Mouse (Mus musculus): Measurements from ENCODE around the gene Prkch.

DNA sequence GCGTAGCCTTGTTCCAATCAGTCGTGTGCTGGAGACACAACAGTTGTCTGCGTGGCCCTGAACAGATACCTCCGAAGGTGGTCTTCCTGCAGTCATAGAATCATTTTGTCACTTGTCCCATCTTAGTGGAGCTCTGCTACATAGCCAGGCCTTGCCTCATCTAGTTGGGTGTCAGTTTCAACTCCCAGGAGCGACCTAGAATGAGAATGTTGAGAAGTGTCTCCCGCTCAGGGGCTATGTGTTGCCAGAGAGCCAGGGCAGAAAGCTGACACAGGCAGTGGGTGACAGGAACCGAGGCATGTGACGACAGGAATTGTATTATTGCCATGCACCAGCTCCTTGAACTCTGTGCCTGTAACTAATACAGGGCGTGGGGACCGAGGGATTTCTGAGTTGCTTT lies 133.4 kb downstream of the Prkch start:
- TF ChIP-seq CTCF (IDR thresholded peaks at IDR 0.05; ENCODE audit: extremely low read depth, insufficient read depth, insufficient read length, insufficient replicate concordance) (no peak), POLR2A (IDR thresholded peaks at IDR 0.05; ENCODE audit: low read depth, low read length) (no peak)

Measured in spleen, adult 2 months (tissue).